ENCODE assay signal across 9 mouse cellular contexts in genomic region chr8:70891356-70891755, GRCm38 (mm10). TPM values are rescaled to one million over a fixed set of nuclear protein-coding genes. Genes with fewer than 3 reads are reported as not detected.
DNase-seq lines count a peak whose midpoint lies in the region; ATAC-seq lines count a peak whose summit lies in the region.
"Had no signal": no experiment of that assay in that cellular context is flagged by ENCODE, and none has a peak within 500 bp of the region (broad histone marks: within the 10 kb centered on the region; RNA-seq: fewer than 3 reads in every experiment).

No protein-coding gene starts in this region.

- no peak overlapping the region for H3K9ac ChIP-seq in heart, embryonic 12.5 days
- H3K9ac ChIP-seq in intestine, embryonic 14.5 days (ENCODE audit: low read length), result no peak overlapping the region
- no peak overlapping the region for H3K9ac ChIP-seq in liver, embryonic 11.5 days (ENCODE audit: low read depth, low read length)
- no peak overlapping the region for H3K9ac ChIP-seq in hindbrain, embryonic 14.5 days

- H3K27ac ChIP-seq in heart, embryonic 12.5 days (ENCODE audit: poor library complexity, severe bottlenecking), result no peak overlapping the region
- H3K27ac ChIP-seq in intestine, embryonic 14.5 days (ENCODE audit: low read depth), result no peak overlapping the region
- no peak overlapping the region for H3K27ac ChIP-seq in liver, embryonic 11.5 days (ENCODE audit: low read depth, low read length)
- H3K27ac ChIP-seq in hindbrain, embryonic 14.5 days, result no peak overlapping the region

- peak; percentile 46; the same call in 1 of the 2 replicates for ATAC-seq in heart, embryonic 12.5 days (ENCODE audit: insufficient number of reproducible peaks, low FRiP score)
- peak; percentile 43; the same call in 1 of the 2 replicates for ATAC-seq in intestine, embryonic 14.5 days (replicated peaks; ENCODE audit: low FRiP score, low TSS enrichment, low read depth)
- no peak; the same call in 1 of the 2 replicates for ATAC-seq in liver, embryonic 11.5 days (replicated peaks; ENCODE audit: low FRiP score)
- ATAC-seq in hindbrain, embryonic 14.5 days (ENCODE audit: low FRiP score), result no peak

- 6% methylated on average over 21 of the region's 21 CpGs for WGBS in heart, embryonic 12.5 days
- 4% methylated on average over 21 of the region's 21 CpGs for WGBS in intestine, embryonic 14.5 days
- WGBS in liver, embryonic 11.5 days, result 9% methylated on average over 21 of the region's 21 CpGs
- WGBS in hindbrain, embryonic 14.5 days, result 8% methylated on average over 21 of the region's 21 CpGs

- peaks cover 27% of the 10 kb centered on the region for H3K36me3 ChIP-seq in heart, embryonic 12.5 days
- H3K36me3 ChIP-seq in intestine, embryonic 14.5 days (ENCODE audit: control insufficient read depth, insufficient read depth, low read length), result peaks cover 29% of the 10 kb centered on the region
- peaks cover 18% of the 10 kb centered on the region for H3K36me3 ChIP-seq in liver, embryonic 11.5 days (ENCODE audit: control insufficient read depth, insufficient read depth, low read length)
- H3K36me3 ChIP-seq in splenic B cell, adult 2 months (ENCODE audit: control insufficient read depth, insufficient read depth, low read length, poor library complexity, severe bottlenecking), result peaks cover 13% of the 10 kb centered on the region
- peaks cover 32% of the 10 kb centered on the region for H3K36me3 ChIP-seq in hindbrain, embryonic 14.5 days (replicated peaks; ENCODE audit: control insufficient read depth, insufficient read depth)

- peaks cover 73% of the 10 kb centered on the region for H3K27me3 ChIP-seq in heart, embryonic 12.5 days (replicated peaks)
- peaks cover 37% of the 10 kb centered on the region for H3K27me3 ChIP-seq in intestine, embryonic 14.5 days (replicated peaks; ENCODE audit: control insufficient read depth, insufficient read depth, low read length)
- peaks cover 45% of the 10 kb centered on the region for H3K27me3 ChIP-seq in liver, embryonic 11.5 days (replicated peaks; ENCODE audit: control insufficient read depth, insufficient read depth, low read length)
- no peaks in the 10 kb centered on the region for H3K27me3 ChIP-seq in splenic B cell, adult 2 months (ENCODE audit: control insufficient read depth, insufficient read depth, low read length, poor library complexity, severe bottlenecking)
- peaks cover 54% of the 10 kb centered on the region for H3K27me3 ChIP-seq in hindbrain, embryonic 14.5 days (ENCODE audit: control insufficient read depth, insufficient read depth, low read length)

- peak overlapping the region; percentile 37 for H3K4me3 ChIP-seq in heart, embryonic 12.5 days
- H3K4me3 ChIP-seq in intestine, embryonic 14.5 days (ENCODE audit: low read depth, low read length), result no peak overlapping the region
- peak overlapping the region; percentile 9 for H3K4me3 ChIP-seq in liver, embryonic 11.5 days (ENCODE audit: low read depth, low read length)
- H3K4me3 ChIP-seq in hindbrain, embryonic 14.5 days (replicated peaks; ENCODE audit: low read length), result no peak overlapping the region

- intact Hi-C loops in heart, postnatal 10 days (cut with DNase I), result no loop called here

- peaks cover 4% of the 10 kb centered on the region; the same call in 1 of the 2 replicates for H3K9me3 ChIP-seq in heart, embryonic 12.5 days (replicated peaks)
- H3K9me3 ChIP-seq in intestine, embryonic 14.5 days (ENCODE audit: control insufficient read depth, low read length), result no peaks in the 10 kb centered on the region
- H3K9me3 ChIP-seq in liver, embryonic 11.5 days (ENCODE audit: control insufficient read depth, low read length), result no peaks in the 10 kb centered on the region
- 0 out of 2 replicates have a peak, but pooled peaks cover 3% of the 10 kb centered on the region for H3K9me3 ChIP-seq in hindbrain, embryonic 14.5 days (ENCODE audit: control insufficient read depth, low read length)

- no peak for DNase-seq in heart, postnatal 10 days
- DNase-seq in intestine, embryonic 14.5 days (ENCODE audit: low spot score), result peak; percentile 82
- no peak for DNase-seq in liver, embryonic 11.5 days (ENCODE audit: low spot score)
- peak; percentile 57 for DNase-seq in splenic B cell, adult 2 months (ENCODE audit: low read depth, low spot score)
- no peak for DNase-seq in right cerebral cortex, adult 18-20 months
- no peak for DNase-seq in left cerebral cortex, adult 8-10 months (ENCODE audit: low spot score in 2 of 2)
- no peak for DNase-seq in hindbrain, embryonic 14.5 days (ENCODE audit: low spot score)

- H3K4me2 ChIP-seq in heart, embryonic 12.5 days, result peak overlapping the region; percentile 59
- H3K4me2 ChIP-seq in intestine, embryonic 14.5 days (ENCODE audit: low read length), result peak overlapping the region; percentile 18; the same call in 1 of the 2 replicates
- H3K4me2 ChIP-seq in liver, embryonic 11.5 days, result peak overlapping the region; percentile 31
- H3K4me2 ChIP-seq in hindbrain, embryonic 14.5 days (replicated peaks), result no peak overlapping the region

- peaks cover 32% of the 10 kb centered on the region for H3K4me1 ChIP-seq in heart, embryonic 12.5 days (replicated peaks)
- no peaks in the 10 kb centered on the region for H3K4me1 ChIP-seq in intestine, embryonic 14.5 days (replicated peaks; ENCODE audit: control insufficient read depth, insufficient read depth, low read length)
- H3K4me1 ChIP-seq in liver, embryonic 11.5 days (replicated peaks; ENCODE audit: control insufficient read depth, insufficient read depth, low read length), result peaks cover 20% of the 10 kb centered on the region
- peaks cover 11% of the 10 kb centered on the region for H3K4me1 ChIP-seq in hindbrain, embryonic 14.5 days (replicated peaks; ENCODE audit: control insufficient read depth, insufficient read depth, low read length)

RNA-seq across cellular contexts. Expression of gene Slc5a5, which starts 1.2 kb away (rescaled TPM):
- polyA plus RNA-seq in heart, embryonic 12.5 days (2016; fragmentation: Nextera tagmentation; extraction: Ambion mirVana), result 0.11 TPM in 1 of 2 replicates, not detected in the other
- under 1 TPM in 1 of 2 experiments, not detected in 1; 0.10 TPM for total RNA-seq in heart, postnatal 10 days (2021)
- polyA plus RNA-seq in intestine, embryonic 14.5 days (2014; fragmentation: Nextera tagmentation; extraction: Ambion mirVana), result 0.32 and 0.45 TPM in 2 replicates
- 0.18 and 0.34 TPM in 2 replicates for polyA plus RNA-seq in liver, embryonic 11.5 days (2014; fragmentation: Nextera tagmentation; extraction: Ambion mirVana)
- total RNA-seq in left cerebral cortex, adult 8-10 months (2022), result 10 to 100 TPM; 10.2 to 11.9 (median 11.5) TPM
- 1.5 and 1.8 TPM in 2 replicates for polyA plus RNA-seq in hindbrain, embryonic 14.5 days (2014; fragmentation: Nextera tagmentation; extraction: Ambion mirVana)
- total RNA-seq: G1E had no signal

RNA-seq across cellular contexts. Expression of gene Rpl18a, which starts 5.9 kb away (rescaled TPM):
- polyA plus RNA-seq in heart, embryonic 12.5 days (2016; fragmentation: Nextera tagmentation; extraction: Ambion mirVana), result 2,379 and 2,528 TPM in 2 replicates
- total RNA-seq in heart, postnatal 10 days (2021), result 1,000 to 10,000 TPM; 1,171 to 1,193 TPM
- polyA plus RNA-seq in intestine, embryonic 14.5 days (2014; fragmentation: Nextera tagmentation; extraction: Ambion mirVana), result 6,009 and 6,086 TPM in 2 replicates
- 3,876 and 4,144 TPM in 2 replicates for polyA plus RNA-seq in liver, embryonic 11.5 days (2014; fragmentation: Nextera tagmentation; extraction: Ambion mirVana)
- 100 to 1,000 TPM; 653 to 769 (median 710) TPM for total RNA-seq in left cerebral cortex, adult 8-10 months (2022)
- 2,214 and 2,704 TPM in 2 replicates for polyA plus RNA-seq in hindbrain, embryonic 14.5 days (2014; fragmentation: Nextera tagmentation; extraction: Ambion mirVana)

RNA-seq across cellular contexts. Expression of gene Map1s, which starts 14.4 kb away (rescaled TPM):
- polyA plus RNA-seq in heart, embryonic 12.5 days (2016; fragmentation: Nextera tagmentation; extraction: Ambion mirVana), result 37.7 and 41.3 TPM in 2 replicates
- total RNA-seq in heart, postnatal 10 days (2021), result 10 to 100 TPM; 31.0 to 32.3 TPM
- 43.8 and 44.7 TPM in 2 replicates for polyA plus RNA-seq in intestine, embryonic 14.5 days (2014; fragmentation: Nextera tagmentation; extraction: Ambion mirVana)
- polyA plus RNA-seq in liver, embryonic 11.5 days (2014; fragmentation: Nextera tagmentation; extraction: Ambion mirVana), result 48.7 and 49.0 TPM in 2 replicates
- 100 to 1,000 TPM in 1 of 4 experiments, 10 to 100 TPM in 3; 89.4 to 101 (median 91.1) TPM for total RNA-seq in left cerebral cortex, adult 8-10 months (2022)
- 49.6 and 51.4 TPM in 2 replicates for polyA plus RNA-seq in hindbrain, embryonic 14.5 days (2014; fragmentation: Nextera tagmentation; extraction: Ambion mirVana)

RNA-seq across cellular contexts. Expression of gene Ccdc124, which starts 17.6 kb away (rescaled TPM):
- polyA plus RNA-seq in heart, embryonic 12.5 days (2016; fragmentation: Nextera tagmentation; extraction: Ambion mirVana), result 81.8 and 87.0 TPM in 2 replicates
- total RNA-seq in heart, postnatal 10 days (2021), result 10 to 100 TPM; 40.9 to 41.1 TPM
- polyA plus RNA-seq in intestine, embryonic 14.5 days (2014; fragmentation: Nextera tagmentation; extraction: Ambion mirVana), result 97.3 and 105 TPM in 2 replicates
- polyA plus RNA-seq in liver, embryonic 11.5 days (2014; fragmentation: Nextera tagmentation; extraction: Ambion mirVana), result 110 and 112 TPM in 2 replicates
- total RNA-seq in left cerebral cortex, adult 8-10 months (2022), result 10 to 100 TPM; 76.5 to 94.5 (median 85.6) TPM
- 155 and 158 TPM in 2 replicates for polyA plus RNA-seq in hindbrain, embryonic 14.5 days (2014; fragmentation: Nextera tagmentation; extraction: Ambion mirVana)

RNA-seq across cellular contexts. Expression of gene Kcnn1, which starts 28.3 kb away (rescaled TPM):
- 1.7 and 1.8 TPM in 2 replicates for polyA plus RNA-seq in heart, embryonic 12.5 days (2016; fragmentation: Nextera tagmentation; extraction: Ambion mirVana)
- total RNA-seq in heart, postnatal 10 days (2021), result 1 to 10 TPM; 3.1 to 3.7 TPM
- polyA plus RNA-seq in intestine, embryonic 14.5 days (2014; fragmentation: Nextera tagmentation; extraction: Ambion mirVana), result 1.6 and 2.1 TPM in 2 replicates
- polyA plus RNA-seq in liver, embryonic 11.5 days (2014; fragmentation: Nextera tagmentation; extraction: Ambion mirVana), result 0.47 and 0.73 TPM in 2 replicates
- total RNA-seq in left cerebral cortex, adult 8-10 months (2022), result 10 to 100 TPM; 15.7 to 28.6 (median 17.7) TPM
- polyA plus RNA-seq in hindbrain, embryonic 14.5 days (2014; fragmentation: Nextera tagmentation; extraction: Ambion mirVana), result 10.0 and 14.3 TPM in 2 replicates

Comparison
In these comparisons a context has a peak if more than half of its experiments do, and no peak if none do; other contexts are left out.
1. ATAC-seq: peak in heart, embryonic 12.5 days (single experiment) and intestine, embryonic 14.5 days (single experiment); none in liver, embryonic 11.5 days (single experiment) and hindbrain, embryonic 14.5 days (single experiment).
2. H3K4me3 ChIP-seq: peak in heart, embryonic 12.5 days (single experiment) and liver, embryonic 11.5 days (single experiment); none in intestine, embryonic 14.5 days (single experiment) and hindbrain, embryonic 14.5 days (single experiment).
3. DNase-seq: peak in intestine, embryonic 14.5 days (single experiment) and splenic B cell, adult 2 months (single experiment); none in heart, postnatal 10 days (0 of 2), liver, embryonic 11.5 days (single experiment), right cerebral cortex, adult 18-20 months (single experiment), left cerebral cortex, adult 8-10 months (0 of 2) and hindbrain, embryonic 14.5 days (single experiment).